Mouse (Mus musculus) heart, adult 2 months (tissue): ENCODE data around the gene Adad1. TPM values are rescaled to one million over a fixed set of nuclear protein-coding genes. Genes with fewer than 3 reads are reported as not detected.

Experiments used
- DNase-seq, 2 experiments: peaks; one replicate each; pipeline ENCODE4 v3.0.0; 2021
- H3K27ac ChIP-seq: fragments of 200-600 bp; 2 replicates; pipeline ENCODE4 v1.8.1; 2022
- H3K27me3 ChIP-seq: fragments of 200-500 bp; 2 replicates; pipeline ENCODE4 v1.6.1; 2012; ENCODE audit warnings: mild to moderate bottlenecking, low read length, inconsistent platforms, mixed read lengths; ENCODE audit not compliant: control insufficient read depth, insufficient read depth
- H3K36me3 ChIP-seq: fragments of 200-500 bp; 2 replicates; pipeline ENCODE4 v1.6.1; 2012; ENCODE audit warnings: low read length, inconsistent platforms; ENCODE audit not compliant: control insufficient read depth, insufficient read depth
- H3K4me1 ChIP-seq: fragments of 200-500 bp; 2 replicates; pipeline ENCODE4 v1.6.1; 2011; ENCODE audit warnings: low read length; ENCODE audit not compliant: control insufficient read depth, insufficient read depth
- H3K4me3 ChIP-seq: fragments of 200-600 bp; 2 replicates; pipeline ENCODE4 v1.8.1; 2022
- H3K79me2 ChIP-seq: fragments of 200-500 bp; replicated peaks from 2 replicates; pipeline ENCODE4 v1.6.1; 2012; ENCODE audit warnings: mild to moderate bottlenecking, inconsistent platforms, low read length, moderate library complexity, mixed read lengths; ENCODE audit not compliant: control insufficient read depth, insufficient read depth
- H3K9ac ChIP-seq: fragments of 200-500 bp; 2 replicates; pipeline ENCODE4 v1.6.1; 2012; ENCODE audit warnings: low read depth, mild to moderate bottlenecking, control low read depth, inconsistent platforms, low read length, mixed read lengths
- CTCF ChIP-seq: fragments of 200-600 bp; IDR thresholded peaks from 2 replicates; pipeline ENCODE4 v1.8.1; 2022; ENCODE audit warnings: antibody characterized with exemption, mild to moderate bottlenecking, moderate library complexity
- EP300 ChIP-seq: fragments of 200-500 bp; IDR thresholded peaks from 2 replicates; pipeline ENCODE4 v1.6.1; 2011; ENCODE audit warnings: low read depth, low read length, control low read depth; ENCODE audit not compliant: insufficient read depth
- POLR2A ChIP-seq: fragments of 200-500 bp; IDR thresholded peaks from 2 replicates; pipeline ENCODE4 v1.6.1; 2011; ENCODE audit warnings: mild to moderate bottlenecking, low read depth, low read length, control low read depth; ENCODE audit not compliant: insufficient read depth
- WGBS: fragments of 180-500 bp; shearing (Covaris S2); methylation state at CpG from one replicate; pipeline ENCODE4 v1.1.7; 2018; 5-methylcytosine and 5-hydroxymethylcytosine counted together
- intact Hi-C: fragments of 180-260 bp; cut with DNase I; formaldehyde crosslinking; loops from one replicate; pipeline ENCODE4 v1.15.1; 2025
- polyA plus RNA-seq: library from polyadenylated mRNA; depleted of rRNA; stranded (reverse); fragments of >200 nt; gene quantifications from 2 replicates; pipeline ENCODE4 v1.2.3, GENCODE M21; 2012
- total RNA-seq, 2 experiments: library from RNA; stranded (reverse); gene quantifications; 2 replicates each; pipeline ENCODE4 v1.2.3; 2021

Gene Adad1
- total and polyA plus RNA-seq, 3 experiments = not detected

GRCm38 (mm10) chr3:37090721-37091120, 27.4 kb downstream of the Adad1 start:
- H3K4me1 ChIP-seq = no peaks in the 10 kb centered on the region
- intact Hi-C loops = no loop called here
- no peaks in the 10 kb centered on the region for H3K36me3 ChIP-seq
- H3K27ac ChIP-seq = no peak overlapping the region
- H3K4me3 ChIP-seq = no peak overlapping the region
- H3K27me3 ChIP-seq = no peaks in the 10 kb centered on the region
- TF ChIP-seq CTCF (no peak), EP300 (no peak), POLR2A (no peak)
- no peak overlapping the region for H3K9ac ChIP-seq
- no peak for DNase-seq
- H3K79me2 ChIP-seq = no peaks in the 10 kb centered on the region

GRCm38 (mm10) chr3:37125655-37126054, 62.3 kb downstream of the Adad1 start, which contains the start of gene Il2:
Gene Il2 (minus strand): TSS chr3:37125959.
- WGBS = 61% methylated on average over 4 of the region's 4 CpGs
- H3K27me3 ChIP-seq = no peaks in the 10 kb centered on the region
- no peaks in the 10 kb centered on the region for H3K36me3 ChIP-seq
- no peak within 1 kb of the TSS for H3K9ac ChIP-seq
- no peaks in the 10 kb centered on the region; the same call in 1 of the 2 replicates for H3K4me1 ChIP-seq
- no peak within 1 kb of the TSS for H3K4me3 ChIP-seq
- intact Hi-C loops = no loop called here
- DNase-seq = no peak
- no peaks in the 10 kb centered on the region; the same call in 1 of the 2 replicates for H3K79me2 ChIP-seq
- TF ChIP-seq CTCF = no peak
- no peak for TF ChIP-seq EP300
- TF ChIP-seq POLR2A = no peak
- H3K27ac ChIP-seq = no peak within 1 kb of the TSS

- TF ChIP-seq POLR2A = no peak
- TF ChIP-seq EP300 = no peak
- no peak for TF ChIP-seq CTCF
- Histone ChIP-seq H3K4me1 (no peaks in the 10 kb centered on the region; the same call in 1 of the 2 replicates), H3K9ac (no peak overlapping the region), H3K27me3 (no peaks in the 10 kb centered on the region), H3K4me3 (no peak overlapping the region), H3K79me2 (no peaks in the 10 kb centered on the region; the same call in 1 of the 2 replicates), H3K27ac (no peak overlapping the region), H3K36me3 (no peaks in the 10 kb centered on the region)
- intact Hi-C loops = no loop called here
- WGBS = 64% methylated on average over 4 of the region's 4 CpGs
- no peak for DNase-seq
Measured at GRCm38 (mm10) chr3:37126162-37126561, 62.8 kb downstream of the Adad1 start.

DNA sequence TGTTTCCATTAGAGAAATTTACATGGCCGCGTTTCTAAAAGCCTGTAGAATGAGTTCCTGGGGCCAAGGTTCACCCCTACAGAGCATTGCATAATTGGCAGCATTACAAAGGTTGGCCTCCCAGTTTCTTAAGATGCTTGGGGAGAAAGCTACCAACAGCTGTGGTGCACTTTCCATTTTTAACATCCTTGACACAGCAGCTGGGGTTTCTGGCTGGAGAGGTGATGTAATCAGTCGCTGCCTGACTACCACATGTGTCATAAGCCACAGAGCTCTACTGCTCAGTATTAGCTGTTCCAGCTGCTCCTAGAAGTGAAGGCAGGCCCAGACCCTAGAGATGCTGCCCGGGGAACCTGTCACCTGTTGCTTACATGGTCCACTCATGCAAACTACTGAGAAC, 64.9 kb downstream of the Adad1 start:
- Histone ChIP-seq H3K4me1 (no peaks in the 10 kb centered on the region; the same call in 1 of the 2 replicates), H3K27ac (no peak overlapping the region; the same call in 1 of the 2 replicates), H3K79me2 (no peaks in the 10 kb centered on the region; the same call in 1 of the 2 replicates), H3K36me3 (no peaks in the 10 kb centered on the region), H3K9ac (no peak overlapping the region), H3K4me3 (no peak overlapping the region), H3K27me3 (no peaks in the 10 kb centered on the region)
- intact Hi-C loops = no loop called here
- 56% methylated on average over 4 of the region's 4 CpGs for WGBS
- peak; percentile 40 to 69 for DNase-seq
- TF ChIP-seq EP300 (peak; percentile 59; the same call in 1 of the 2 replicates), CTCF (no peak), POLR2A (no peak)

DNA sequence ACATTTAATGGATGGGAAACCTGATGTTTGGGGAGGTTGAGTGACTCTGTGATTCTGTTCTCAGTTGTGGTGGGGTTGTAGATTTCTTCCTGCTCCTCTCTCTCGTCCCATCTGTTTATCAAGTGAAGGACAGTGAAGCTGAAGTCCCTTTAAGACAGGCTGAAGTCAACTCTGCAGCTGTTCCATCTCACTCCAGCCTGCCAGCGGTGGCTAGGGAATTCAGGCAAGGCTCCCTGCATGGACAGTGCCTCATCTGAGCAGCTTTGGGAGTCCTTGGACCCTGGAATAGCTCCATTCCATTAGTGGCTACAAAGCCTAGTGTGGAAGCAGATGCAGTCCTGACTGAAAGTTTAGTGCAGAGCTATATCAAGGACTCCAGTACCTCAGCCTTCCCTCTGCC, 65.7 kb downstream of the Adad1 start:
- Histone ChIP-seq H3K9ac (no peak overlapping the region), H3K27me3 (no peaks in the 10 kb centered on the region), H3K79me2 (no peaks in the 10 kb centered on the region; the same call in 1 of the 2 replicates), H3K36me3 (no peaks in the 10 kb centered on the region), H3K4me1 (no peaks in the 10 kb centered on the region; the same call in 1 of the 2 replicates), H3K4me3 (no peak overlapping the region), H3K27ac (no peak overlapping the region; the same call in 1 of the 2 replicates)
- DNase-seq = peak; percentile 48 to 66
- intact Hi-C loops = no loop called here
- TF ChIP-seq POLR2A (no peak), EP300 (no peak), CTCF (no peak)
- 54% methylated on average over 2 of the region's 2 CpGs for WGBS

- TF ChIP-seq EP300 = no peak
- TF ChIP-seq CTCF = no peak
- no peak for TF ChIP-seq POLR2A
- no peak overlapping the region for H3K9ac ChIP-seq
- no peak overlapping the region for H3K27ac ChIP-seq
- H3K4me3 ChIP-seq = no peak overlapping the region
- 29% methylated on average over 4 of the region's 4 CpGs for WGBS
- DNase-seq = no peak
- no peaks in the 10 kb centered on the region for H3K4me1 ChIP-seq
- no peaks in the 10 kb centered on the region for H3K27me3 ChIP-seq
- H3K79me2 ChIP-seq = no peaks in the 10 kb centered on the region
- no peaks in the 10 kb centered on the region for H3K36me3 ChIP-seq
- intact Hi-C loops = no loop called here
Measured at GRCm38 (mm10) chr3:37137231-37137630, 73.9 kb downstream of the Adad1 start.
